Mouse (Mus musculus) brown adipose tissue, adult 24 weeks (tissue): Measurements from ENCODE around the gene Prr3. TPM values are rescaled to one million over a fixed set of nuclear protein-coding genes. Genes with fewer than 3 reads are reported as not detected.

ENCODE experiments used
- H3K27ac ChIP-seq: fragments of 200-500 bp; replicated peaks from 2 replicates; pipeline ENCODE4 v1.5.1; 2012; ENCODE audit warnings: low read depth, mild to moderate bottlenecking, low read length
- H3K4me1 ChIP-seq: fragments of 200-500 bp; 2 replicates; pipeline ENCODE4 v1.6.1; 2012; ENCODE audit warnings: low read length, mixed read lengths; ENCODE audit not compliant: control insufficient read depth, insufficient read depth, insufficient read length
- H3K4me3 ChIP-seq: fragments of 200-500 bp; 2 replicates; pipeline ENCODE4 v1.5.1; 2012; ENCODE audit warnings: low read depth, mild to moderate bottlenecking, low read length, moderate library complexity; ENCODE audit not compliant: insufficient read depth
- polyA plus RNA-seq: library from polyadenylated mRNA; stranded (reverse); fragments of >200 nt; gene quantifications from 2 replicates; pipeline ENCODE4 v1.2.4, GENCODE M21; 2012; ENCODE audit not compliant: missing spikeins, insufficient read depth, insufficient read length

The Prr3 gene
- polyA plus RNA-seq, 1 experiment, result 5.3 TPM

DNA sequence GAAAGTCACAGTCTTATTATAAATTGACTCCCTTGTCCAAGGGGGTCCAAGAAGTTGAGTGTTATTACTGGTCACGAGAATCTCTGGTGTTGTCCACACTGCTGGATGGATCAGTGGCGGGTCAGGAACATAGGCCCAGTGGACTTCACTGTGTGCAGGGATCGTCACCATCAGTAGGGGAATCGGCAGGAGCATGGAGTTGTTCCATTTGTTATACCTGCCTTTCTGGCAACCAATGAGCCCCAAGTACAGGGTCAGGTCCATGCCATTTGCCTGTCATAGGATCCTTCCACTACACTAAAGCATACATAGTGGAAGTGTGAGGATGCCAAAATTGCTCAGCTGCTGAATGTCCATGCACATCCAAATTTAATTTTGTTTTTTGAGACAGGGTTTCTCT, 47.4 kb downstream of the Prr3 start:
- Histone ChIP-seq H3K4me1 (no peaks in the 10 kb centered on the region), H3K27ac (no peak overlapping the region), H3K4me3 (no peak overlapping the region)

- H3K27ac ChIP-seq, result no peak overlapping the region
- H3K4me1 ChIP-seq, result no peaks in the 10 kb centered on the region
- no peak overlapping the region for H3K4me3 ChIP-seq
Observed at GRCm38 (mm10) chr17:35930627-35931026, 49.4 kb downstream of the Prr3 start.

DNA sequence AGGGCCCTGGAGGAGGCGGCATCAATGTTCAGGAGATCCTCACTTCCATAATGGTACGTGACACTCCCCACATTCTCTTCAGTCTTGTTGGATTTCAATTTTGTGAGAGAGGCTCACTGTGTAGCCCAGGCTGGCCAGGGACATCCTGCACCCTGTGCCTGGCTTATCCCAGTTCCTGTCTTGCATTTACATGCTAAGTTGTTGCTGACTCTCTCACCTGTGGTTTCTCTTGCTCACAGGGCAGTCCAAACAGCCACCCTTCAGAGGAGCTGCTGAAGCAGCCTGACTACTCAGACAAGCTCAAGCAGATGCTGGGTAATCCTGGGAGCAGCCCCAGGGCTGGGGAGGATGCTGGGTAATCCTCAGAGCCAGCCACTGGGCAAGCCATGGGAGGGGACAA, 50.5 kb downstream of the Prr3 start:
- Histone ChIP-seq H3K4me3 (no peak overlapping the region), H3K4me1 (no peaks in the 10 kb centered on the region), H3K27ac (no peak overlapping the region)

DNA sequence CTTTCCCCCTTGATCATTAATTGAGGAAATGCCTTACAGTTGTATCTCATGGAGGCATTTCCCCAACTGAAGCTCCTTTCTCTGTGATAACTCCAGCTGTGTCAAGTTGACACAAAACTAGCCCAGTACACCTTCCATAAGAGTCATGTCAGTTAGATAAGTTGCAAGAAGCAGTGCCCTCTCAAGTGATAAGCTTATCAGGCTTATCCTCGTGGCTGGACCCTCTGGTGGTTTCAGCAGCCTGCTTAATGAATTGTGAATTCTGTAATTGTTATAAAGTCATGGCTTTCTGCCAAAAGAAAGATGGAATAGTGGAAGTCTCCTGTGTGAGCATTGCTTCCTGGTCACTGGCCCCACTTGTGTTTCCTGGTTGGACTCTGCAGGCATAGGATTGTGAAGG, 52.6 kb downstream of the Prr3 start:
- no peaks in the 10 kb centered on the region for H3K4me1 ChIP-seq
- no peak overlapping the region for H3K4me3 ChIP-seq
- H3K27ac ChIP-seq, result no peak overlapping the region

DNA sequence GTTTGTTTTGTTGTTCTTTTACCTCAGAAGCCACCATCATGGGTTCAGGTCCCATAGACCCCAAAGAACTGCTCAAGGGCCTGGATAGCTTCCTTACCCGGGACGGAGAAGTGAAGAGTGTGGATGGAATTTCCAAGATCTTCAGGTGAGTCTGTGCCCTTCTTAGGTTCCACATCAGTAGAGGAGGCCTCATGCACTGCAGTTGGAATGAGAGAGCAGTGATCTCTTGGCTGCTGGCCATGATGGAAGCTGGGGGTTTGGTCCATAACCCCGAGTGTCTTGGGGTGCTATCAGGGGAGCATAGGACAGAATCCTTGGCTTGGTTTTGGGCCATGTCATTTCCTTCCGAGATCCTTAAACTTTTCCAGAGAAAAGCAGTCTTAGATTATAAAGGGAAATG, 56.8 kb downstream of the Prr3 start:
- no peak overlapping the region for H3K27ac ChIP-seq
- no peaks in the 10 kb centered on the region; the same call in 1 of the 2 replicates for H3K4me1 ChIP-seq
- no peak overlapping the region for H3K4me3 ChIP-seq

DNA sequence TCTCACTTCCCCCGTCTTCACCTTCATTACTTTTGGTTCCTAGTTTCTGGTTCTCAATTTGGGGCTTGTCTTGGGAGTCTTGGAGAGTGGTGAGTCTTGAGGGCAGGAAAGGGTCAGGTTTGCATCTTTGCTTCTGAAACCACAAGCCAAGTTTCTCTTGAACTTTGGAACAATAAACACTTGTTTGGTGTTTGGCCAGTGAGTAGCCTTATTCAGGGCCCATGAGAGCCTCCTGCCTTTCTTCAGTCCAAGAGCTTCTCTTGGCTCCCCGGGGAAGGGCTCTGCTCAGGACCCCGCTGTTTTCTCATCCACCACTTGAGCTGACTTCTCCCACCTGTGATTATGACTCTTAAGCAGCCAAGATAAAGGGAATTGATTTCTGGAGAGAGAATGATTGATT, 57.5 kb downstream of the Prr3 start:
- Histone ChIP-seq H3K27ac (no peak overlapping the region), H3K4me1 (no peaks in the 10 kb centered on the region; the same call in 1 of the 2 replicates), H3K4me3 (no peak overlapping the region)

Other genes starting within 250 kb of the Prr3 start
- 19.2 and 52.4 TPM in 2 replicates for gene Ier3, start 158.6 kb downstream of the Prr3 start, polyA plus RNA-seq
- gene Flot1, start 157.0 kb downstream of the Prr3 start, polyA plus RNA-seq, result 38.1 and 61.2 TPM in 2 replicates
- 32.5 and 58.6 TPM in 2 replicates for gene Tubb5, start 141.9 kb downstream of the Prr3 start, polyA plus RNA-seq
- 3.0 and 3.3 TPM in 2 replicates for gene Mdc1, start 138.7 kb downstream of the Prr3 start, polyA plus RNA-seq
- gene Nrm, start 118.9 kb downstream of the Prr3 start, polyA plus RNA-seq, result 1.4 and 2.8 TPM in 2 replicates
- gene Ppp1r18, start 114.6 kb downstream of the Prr3 start, polyA plus RNA-seq, result 7.4 and 8.8 TPM in 2 replicates
- 17.0 and 26.4 TPM in 2 replicates for gene Dhx16, start 100.4 kb downstream of the Prr3 start, polyA plus RNA-seq
- gene 2310061I04Rik, start 82.8 kb downstream of the Prr3 start, polyA plus RNA-seq, result 125 and 142 TPM in 2 replicates
- 19.1 and 42.2 TPM in 2 replicates for gene Atat1, start 70.2 kb downstream of the Prr3 start, polyA plus RNA-seq
- gene Mrps18b, start 63.8 kb downstream of the Prr3 start, polyA plus RNA-seq, result 111 and 132 TPM in 2 replicates
- 13.4 and 49.3 TPM in 2 replicates for gene Ppp1r10, start 63.8 kb downstream of the Prr3 start, polyA plus RNA-seq
- gene Abcf1, start 10.5 kb downstream of the Prr3 start, polyA plus RNA-seq, result 69.2 and 77.7 TPM in 2 replicates
- 13.5 and 14.5 TPM in 2 replicates for gene Gnl1, start 385 bp downstream of the Prr3 start, polyA plus RNA-seq
- 3.3 and 3.9 TPM in 2 replicates for gene H2-T24, start 40.3 kb upstream of the Prr3 start, polyA plus RNA-seq
- gene H2-T23, start 52.6 kb upstream of the Prr3 start, polyA plus RNA-seq, result 16.3 and 22.1 TPM in 2 replicates
- gene H2-T22, start 62.5 kb upstream of the Prr3 start, polyA plus RNA-seq, result 57.5 and 83.0 TPM in 2 replicates
- not detected in 2 replicates for gene Gm6034, start 62.7 kb upstream of the Prr3 start, polyA plus RNA-seq
- not detected in 2 replicates for gene Gm11127, start 78.1 kb upstream of the Prr3 start, polyA plus RNA-seq
- gene Gm19684, start 141.4 kb upstream of the Prr3 start, polyA plus RNA-seq, result not detected in 2 replicates
- gene Gm7030, start 149.2 kb upstream of the Prr3 start, polyA plus RNA-seq, result not detected in 2 replicates
- not detected in 2 replicates for gene Gm8909, start 188.3 kb upstream of the Prr3 start, polyA plus RNA-seq
- gene H2-T3, start 210.1 kb upstream of the Prr3 start, polyA plus RNA-seq, result not detected in 2 replicates